Mouse (Mus musculus) gastrocnemius, adult 8-10 months (tissue): ENCODE measurements around the gene Igf2. TPM values are rescaled to one million over a fixed set of nuclear protein-coding genes. Genes with fewer than 3 reads are reported as not detected.

ENCODE experiments used
- DNase-seq, 2 experiments: peaks; one replicate each; pipeline ENCODE4 v3.0.0; 2022; ENCODE audit warnings: low spot score in 2 of 2
- total RNA-seq, 4 experiments: library from RNA; stranded (reverse); gene quantifications; 2 replicates each; pipeline ENCODE4 v1.2.4; 2022

Igf2 gene
- 10 to 100 TPM; 15.7 to 28.1 (median 22.3) TPM for total RNA-seq

DNA sequence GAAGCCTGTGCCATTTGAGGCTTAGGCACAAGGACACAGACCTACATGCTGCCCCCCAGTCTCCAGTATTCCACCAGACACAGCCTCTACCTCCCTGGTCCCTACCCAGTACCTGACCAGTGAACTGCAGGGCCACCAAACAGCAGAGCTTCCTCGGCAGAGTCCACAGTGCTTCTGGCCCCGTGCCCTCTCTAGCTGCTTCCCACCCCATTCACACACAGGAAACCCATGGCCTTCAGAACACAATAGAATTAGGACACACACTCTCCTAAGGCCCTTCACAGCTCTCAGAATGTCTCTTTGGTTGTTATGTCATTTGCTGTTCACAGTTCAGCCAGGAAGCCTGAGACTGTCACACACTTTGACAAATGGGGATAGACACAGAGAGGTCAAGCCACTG, at the start of gene Igf2:
Gene Igf2 (minus strand): TSS at position 158 of the 400 bp plus-strand sequence.
- no peak for DNase-seq

DNA sequence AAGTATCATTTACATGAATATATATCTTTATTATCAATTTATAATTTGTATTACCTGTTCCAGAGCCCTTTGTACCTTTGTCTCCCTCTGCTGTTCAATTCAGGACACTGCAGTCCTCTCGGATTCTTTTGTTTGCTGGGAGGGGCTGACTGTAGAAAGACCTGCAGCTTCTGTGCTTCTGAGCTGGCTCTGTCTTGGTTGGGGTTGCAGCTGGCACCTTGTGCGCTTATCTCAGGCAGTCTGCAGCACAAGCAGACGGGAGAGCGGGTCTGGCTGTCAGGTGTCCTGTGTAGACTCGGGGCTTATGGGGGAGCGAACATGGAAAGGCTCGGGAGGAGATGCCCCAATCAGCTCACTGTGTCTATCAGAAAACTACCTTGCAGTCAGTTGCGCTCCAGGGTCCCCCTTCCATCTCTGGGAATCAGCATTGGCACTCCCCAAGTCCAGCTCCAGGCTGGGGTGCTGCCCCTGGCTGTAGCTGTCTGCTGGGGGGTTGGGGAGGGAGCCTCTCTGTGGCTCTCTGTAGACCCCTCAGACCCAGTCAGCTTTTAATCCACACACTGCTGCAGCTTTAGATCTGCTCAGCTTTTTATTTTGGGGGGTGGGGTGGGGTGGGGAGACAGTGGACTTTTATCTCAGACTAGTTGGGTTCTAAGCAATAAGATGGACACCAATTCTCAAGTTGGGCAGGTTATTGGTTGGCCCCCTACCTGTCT, 48.3 kb upstream of the Igf2 start:
- DNase-seq: peak; percentile 8 to 13

GRCm38 (mm10) chr7:142706873-142707272, 40.3 kb upstream of the Igf2 start:
- DNase-seq: no peak

DNA sequence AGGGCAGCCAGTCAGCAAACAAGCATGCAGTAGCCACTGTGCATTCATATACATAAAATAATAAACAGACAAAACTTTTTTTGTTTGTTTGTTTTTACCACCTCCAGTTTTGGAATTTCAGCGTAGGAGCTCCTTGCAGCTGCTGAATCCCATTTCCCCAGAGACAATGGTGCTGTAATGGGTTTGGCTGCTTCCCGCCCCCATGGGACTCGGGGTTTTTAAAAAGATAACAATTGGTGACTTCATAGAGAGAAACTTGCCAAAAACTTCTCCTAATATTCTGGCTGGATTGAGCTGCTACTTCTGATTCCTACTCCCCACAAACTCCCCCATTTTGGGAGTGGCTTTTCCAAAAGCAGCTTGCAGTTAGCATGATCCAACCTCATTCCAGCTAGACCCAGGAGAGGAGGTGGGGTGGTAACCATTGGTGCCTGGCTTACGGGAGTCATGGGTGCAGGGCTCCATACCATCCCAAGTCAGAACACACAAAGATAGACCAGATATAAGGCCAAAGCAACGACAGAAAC, 32.8 kb upstream of the Igf2 start:
- peak; percentile 56 to 62 for DNase-seq

DNA sequence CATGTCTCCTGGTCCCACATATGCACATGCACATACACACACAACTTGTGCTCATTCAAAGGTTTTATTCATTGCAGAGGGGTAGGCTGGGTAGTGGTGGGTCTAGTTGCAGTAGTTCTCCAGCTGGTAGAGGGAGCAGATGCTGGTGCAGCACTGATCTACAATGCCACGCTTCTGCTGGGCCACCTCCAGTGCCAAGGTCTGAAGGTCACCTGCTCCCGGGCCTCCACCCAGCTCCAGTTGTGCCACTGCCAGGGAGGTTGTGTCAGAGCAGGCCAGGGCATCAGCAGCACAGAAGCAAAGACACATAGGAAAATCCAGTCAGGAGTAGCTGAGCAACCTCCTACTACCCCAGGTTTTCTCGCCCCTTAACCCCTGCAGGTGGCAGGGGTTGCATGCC, 12.0 kb upstream of the Igf2 start:
- peak; percentile 48 to 75 for DNase-seq

- DNase-seq: no peak
Measured at GRCm38 (mm10) chr7:142675644-142676043, 9.0 kb upstream of the Igf2 start.

GRCm38 (mm10) chr7:142675141-142675540, 8.5 kb upstream of the Igf2 start:
- DNase-seq: no peak

- DNase-seq: no peak
Measured at GRCm38 (mm10) chr7:142672120-142672519, 5.5 kb upstream of the Igf2 start.

DNA sequence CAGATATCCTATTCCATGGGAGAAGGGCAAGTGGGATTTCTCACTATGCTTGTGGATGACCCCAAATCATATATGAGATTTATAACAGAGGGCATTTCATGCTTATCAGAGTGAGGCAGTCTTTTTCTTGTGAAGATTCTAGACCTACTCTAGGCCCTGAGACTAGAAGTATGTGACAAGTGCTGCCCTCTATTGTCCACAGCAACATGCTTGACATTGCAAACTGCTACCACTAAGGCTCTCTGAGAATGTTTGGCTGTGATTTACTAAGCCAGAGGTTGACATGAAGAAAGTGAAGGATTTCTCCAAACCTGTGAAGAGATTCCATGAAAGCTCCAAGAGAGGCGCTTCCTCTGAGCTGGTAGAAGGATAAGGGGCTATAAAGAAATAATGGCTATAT, 4.5 kb upstream of the Igf2 start:
- no peak for DNase-seq

GRCm38 (mm10) chr7:142669751-142670625, 3.4 kb upstream of the Igf2 start, which contains the start of gene Gm49394:
Gene Gm49394 (minus strand): TSS chr7:142669942.
- no peak for DNase-seq

GRCm38 (mm10) chr7:142668328-142668727, 1.7 kb upstream of the Igf2 start:
- DNase-seq: no peak

GRCm38 (mm10) chr7:142667521-142667920, 905 bp upstream of the Igf2 start:
- no peak for DNase-seq

- DNase-seq: no peak
Measured at GRCm38 (mm10) chr7:142666109-142666508, 507 bp downstream of the Igf2 start.

- DNase-seq: no peak
Measured at GRCm38 (mm10) chr7:142665364-142665763, 1.3 kb downstream of the Igf2 start.

DNA sequence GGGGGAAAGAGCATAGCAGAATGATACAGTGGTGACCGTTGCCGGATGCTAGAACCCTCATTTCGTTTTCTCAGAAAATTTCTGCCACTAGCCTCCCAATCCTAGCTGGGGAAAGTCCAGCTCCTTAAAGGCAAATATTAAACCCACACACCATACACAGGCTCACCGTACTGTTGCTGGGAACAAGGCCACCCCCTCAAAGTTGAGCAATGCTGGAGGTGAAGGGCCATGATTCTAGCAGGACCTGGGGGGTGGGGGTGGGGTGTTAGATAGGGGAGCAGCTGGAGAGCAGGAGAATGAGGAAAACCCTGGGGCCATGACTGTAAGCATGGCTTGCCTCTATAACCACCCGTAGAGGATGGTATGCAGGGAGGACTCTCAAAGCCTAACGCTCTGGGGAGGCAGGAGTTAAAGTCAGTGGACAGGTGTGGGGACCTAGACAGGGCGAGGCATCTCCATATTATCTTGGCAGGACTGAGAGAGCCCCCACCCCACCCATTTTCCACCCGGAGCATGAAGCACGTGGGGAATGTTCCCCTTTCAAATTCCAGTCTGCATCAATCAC, 2.1 kb downstream of the Igf2 start:
- DNase-seq: no peak

DNA sequence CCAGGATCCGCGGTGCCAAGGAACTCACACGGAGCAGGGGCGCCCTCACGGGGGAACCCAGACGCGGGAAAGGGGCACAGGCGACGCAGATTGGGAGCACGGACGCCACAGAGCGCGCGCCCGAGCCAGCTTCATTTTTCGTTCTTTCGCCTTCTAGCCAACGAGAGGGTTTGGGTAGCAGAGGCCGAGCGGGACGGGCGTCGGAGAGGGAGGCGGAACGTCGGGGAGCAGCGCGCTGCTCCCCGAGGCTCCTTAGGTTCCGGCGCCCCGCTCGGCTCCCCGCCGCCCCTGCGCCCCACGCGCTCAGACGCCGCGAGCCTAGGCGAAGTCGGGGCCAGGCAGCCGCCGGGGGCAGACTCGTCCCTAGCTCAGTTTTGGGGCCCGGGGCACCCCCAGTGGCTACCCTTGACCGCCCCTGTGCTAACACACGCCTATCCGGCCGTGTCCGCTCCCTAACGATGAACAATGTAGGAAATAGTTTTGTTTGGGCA, 2.6 kb downstream of the Igf2 start:
- DNase-seq: no peak

DNA sequence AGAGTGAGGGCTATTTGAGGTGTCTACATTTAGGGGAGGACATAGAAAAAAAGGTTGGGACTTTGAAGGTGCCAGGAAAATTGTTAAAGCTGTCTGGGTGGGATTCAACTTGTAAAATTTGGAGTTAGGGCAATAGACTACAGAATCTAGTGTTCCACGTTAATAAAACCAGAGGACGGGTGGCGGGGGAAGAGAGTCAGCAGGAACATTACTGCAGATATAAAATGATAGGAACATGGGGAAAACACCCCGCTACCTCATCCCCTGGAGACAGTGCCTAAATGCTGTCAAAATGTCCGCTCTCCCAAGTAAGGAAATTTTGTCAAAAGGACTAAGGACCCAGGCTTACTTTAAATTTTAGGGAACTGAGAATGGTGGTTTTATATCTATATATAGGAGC, 3.5 kb downstream of the Igf2 start:
- DNase-seq: no peak

- no peak for DNase-seq
Measured at GRCm38 (mm10) chr7:142661811-142662210, 4.8 kb downstream of the Igf2 start.

DNA sequence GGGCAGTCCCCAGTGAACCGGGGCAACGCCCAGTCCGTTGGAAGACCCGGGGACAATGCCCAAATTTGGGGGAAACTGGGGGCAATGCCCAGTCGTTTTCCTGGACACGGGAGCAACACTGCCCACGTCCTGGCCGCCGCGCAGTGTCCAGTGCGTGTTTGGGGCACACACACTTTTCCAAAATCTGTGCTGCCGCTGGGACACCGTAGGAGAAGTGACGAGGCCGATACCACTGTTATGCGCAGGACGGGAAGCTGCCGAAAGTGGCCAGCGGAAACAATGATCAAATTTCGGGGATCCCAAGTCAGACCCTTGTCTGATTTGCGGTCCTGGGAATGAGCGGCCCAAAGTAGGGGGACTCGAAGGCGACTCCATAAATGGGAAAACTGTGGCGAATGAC, 5.6 kb downstream of the Igf2 start:
- DNase-seq: no peak

GRCm38 (mm10) chr7:142660651-142660945, 6.0 kb downstream of the Igf2 start:
- DNase-seq: no peak

DNA sequence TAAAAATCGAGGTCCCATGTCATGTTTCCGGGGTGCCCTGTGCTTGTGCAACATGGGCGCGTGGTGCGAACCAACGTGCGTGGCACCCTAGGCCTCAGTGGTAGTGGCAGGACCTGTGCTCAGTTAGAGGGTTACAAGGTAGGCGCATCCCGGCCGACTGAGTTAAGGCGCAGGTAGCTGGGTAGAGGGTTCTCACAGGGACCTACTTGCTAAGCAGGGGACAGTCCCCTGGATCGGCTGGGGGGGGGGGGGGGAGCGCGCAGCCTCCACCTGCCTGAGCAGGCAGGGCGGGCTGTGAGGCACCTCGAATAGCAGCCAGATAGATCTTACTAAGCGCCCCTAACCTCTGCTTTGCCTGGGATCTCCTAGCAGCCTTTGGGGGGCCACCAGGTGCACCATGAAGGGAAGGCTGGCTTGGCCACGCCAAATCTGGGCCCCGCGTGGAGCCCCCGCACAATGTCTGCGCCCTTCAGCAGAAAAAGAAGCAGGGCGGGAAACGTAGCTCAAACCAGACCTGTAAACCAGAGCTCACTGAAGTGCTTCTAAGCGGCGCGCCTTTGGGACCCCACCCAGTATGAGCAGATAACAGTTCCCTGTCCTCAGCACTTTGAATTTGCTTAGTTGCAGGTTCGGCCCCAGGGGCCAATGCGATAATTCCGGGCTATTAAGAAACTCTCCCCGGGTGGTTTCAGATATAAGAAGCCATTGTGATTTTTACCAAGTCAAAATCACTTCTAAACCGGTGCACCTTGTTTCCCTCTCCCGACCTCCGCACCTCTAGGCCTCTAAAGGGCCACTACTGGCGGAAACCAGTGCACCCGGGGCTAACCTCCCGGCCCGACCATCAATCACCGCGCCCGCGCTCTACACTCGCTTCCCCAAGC, 6.6 kb downstream of the Igf2 start:
- no peak for DNase-seq
